Mouse (Mus musculus): ENCODE measurements around the gene Gm45808.
"Not testable (repeated sequence)": the region's sequence is repeated elsewhere in the genome, so short reads cannot be mapped to it uniquely, and the experiment has no call there.

Gene Gm45808

GRCm38 (mm10) chr7:45467090-45467670 lies 19.4 kb downstream of the Gm45808 start:
- peak in 1 of 2 experiments; percentile 33 for DNase-seq

GRCm38 (mm10) chr7:45466283-45467089 lies 20.1 kb downstream of the Gm45808 start, which contains the start of gene Bax:
Gene Bax, minus strand, starts transcription at chr7:45466898.
- peak; percentile 98 to 99 for DNase-seq

DNA sequence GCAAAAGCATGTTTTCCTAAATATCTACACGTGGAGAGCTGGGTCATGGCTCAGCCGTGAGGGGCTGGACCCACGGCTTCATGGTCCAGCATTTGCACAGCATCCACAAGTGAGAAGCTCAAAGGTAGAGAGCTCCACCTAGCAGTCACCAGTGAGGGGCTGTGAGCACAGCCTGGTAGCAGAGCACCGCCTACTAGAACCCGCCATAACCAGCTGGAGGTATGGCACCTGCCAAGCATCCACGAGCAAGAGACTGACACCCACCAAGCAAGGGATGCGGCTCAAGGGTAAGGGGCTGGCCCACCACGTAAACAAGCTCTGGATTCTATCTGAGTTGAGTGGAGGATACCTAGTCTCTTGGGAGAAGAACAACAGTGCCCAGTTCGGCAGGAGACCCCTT lies 21.1 kb downstream of the Gm45808 start:
- peak; percentile 29 to 53 for DNase-seq

DNA sequence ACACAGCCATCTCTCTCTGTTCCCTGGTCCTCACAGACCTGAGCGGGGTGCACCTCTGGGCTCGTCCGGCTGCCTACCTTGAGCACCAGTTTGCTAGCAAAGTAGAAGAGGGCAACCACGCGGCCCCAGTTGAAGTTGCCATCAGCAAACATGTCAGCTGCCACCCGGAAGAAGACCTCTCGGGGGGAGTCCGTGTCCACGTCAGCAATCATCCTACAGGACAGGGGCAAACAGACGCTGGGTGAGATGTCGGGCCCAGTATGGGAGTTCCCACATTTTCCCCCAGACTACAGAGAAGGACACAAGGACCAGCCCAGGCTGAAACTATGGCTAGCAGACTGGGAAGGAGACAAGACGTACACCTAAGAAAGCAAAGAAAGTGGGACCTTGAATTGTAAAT lies 21.5 kb downstream of the Gm45808 start:
- peak in 1 of 2 experiments; percentile 28 for DNase-seq

- DNase-seq: peak; percentile 34 to 60
Observed at GRCm38 (mm10) chr7:45463987-45464778, 22.4 kb downstream of the Gm45808 start.

- not testable (repeated sequence) for DNase-seq
Observed at GRCm38 (mm10) chr7:45462868-45463267, 23.7 kb downstream of the Gm45808 start.

DNA sequence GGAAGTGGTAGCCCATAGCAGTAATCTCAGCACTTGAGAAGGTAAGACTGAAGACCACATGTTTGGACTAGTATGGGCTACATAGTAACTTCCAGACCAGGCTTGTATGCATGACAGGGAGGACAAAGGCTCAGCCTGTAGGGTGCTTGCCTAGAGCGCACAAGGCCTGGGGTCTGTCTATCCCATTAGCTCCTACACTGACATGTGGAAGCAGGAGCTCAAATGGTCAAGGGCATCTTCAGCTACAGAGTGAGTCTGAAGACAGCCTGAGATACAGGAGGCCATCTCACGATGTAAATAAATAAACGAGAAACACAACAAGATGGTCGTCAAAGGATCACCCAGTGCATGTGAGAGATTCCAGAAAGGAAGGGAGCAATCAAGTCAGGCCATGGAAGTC lies 24.3 kb downstream of the Gm45808 start:
- DNase-seq: no peak

GRCm38 (mm10) chr7:45461781-45462180 lies 24.8 kb downstream of the Gm45808 start:
- no peak for DNase-seq

- no peak for DNase-seq
Observed at GRCm38 (mm10) chr7:45461326-45461725, 25.3 kb downstream of the Gm45808 start.

- DNase-seq: peak; percentile 51 to 64
Observed at GRCm38 (mm10) chr7:45460860-45461314, 25.7 kb downstream of the Gm45808 start.

GRCm38 (mm10) chr7:45460377-45460776 lies 26.2 kb downstream of the Gm45808 start:
- DNase-seq: peak in 1 of 2 experiments; percentile 45

DNA sequence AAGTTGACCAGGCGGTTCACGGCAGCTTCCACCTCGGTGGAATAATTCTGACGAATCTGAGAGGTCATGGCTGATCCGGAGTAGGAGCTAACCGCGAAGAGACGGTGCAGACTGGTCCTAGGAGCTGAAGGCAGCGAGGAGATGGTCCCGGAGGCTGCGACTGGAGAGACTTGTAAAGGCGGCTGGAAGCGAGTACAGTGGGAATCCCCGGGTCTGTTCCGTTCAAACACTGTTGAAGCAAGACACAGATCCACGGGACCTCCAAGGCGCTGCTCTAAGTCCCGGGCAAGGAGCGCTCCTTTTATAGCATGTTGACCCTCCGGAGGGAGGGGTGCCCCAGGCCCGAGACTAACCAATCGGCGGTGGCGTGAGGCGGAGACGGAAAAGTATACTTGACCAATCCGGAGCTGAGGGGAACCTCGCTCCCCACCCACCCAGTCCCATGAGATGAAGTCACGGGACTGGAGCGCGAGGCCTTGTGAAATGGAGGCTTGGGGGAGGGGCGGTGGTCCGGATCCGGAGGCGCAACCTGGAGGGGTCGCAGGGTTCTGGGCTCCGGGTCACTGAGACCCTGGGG lies 27.0 kb downstream of the Gm45808 start, which contains the start of gene Ftl1:
Gene Ftl1 (minus strand): TSS at position 321 of the 577 bp plus-strand sequence.
- peak; percentile 94 to 96 for DNase-seq

- DNase-seq: peak; percentile 88 to 92
Observed at GRCm38 (mm10) chr7:45458748-45459563, 27.7 kb downstream of the Gm45808 start.

DNA sequence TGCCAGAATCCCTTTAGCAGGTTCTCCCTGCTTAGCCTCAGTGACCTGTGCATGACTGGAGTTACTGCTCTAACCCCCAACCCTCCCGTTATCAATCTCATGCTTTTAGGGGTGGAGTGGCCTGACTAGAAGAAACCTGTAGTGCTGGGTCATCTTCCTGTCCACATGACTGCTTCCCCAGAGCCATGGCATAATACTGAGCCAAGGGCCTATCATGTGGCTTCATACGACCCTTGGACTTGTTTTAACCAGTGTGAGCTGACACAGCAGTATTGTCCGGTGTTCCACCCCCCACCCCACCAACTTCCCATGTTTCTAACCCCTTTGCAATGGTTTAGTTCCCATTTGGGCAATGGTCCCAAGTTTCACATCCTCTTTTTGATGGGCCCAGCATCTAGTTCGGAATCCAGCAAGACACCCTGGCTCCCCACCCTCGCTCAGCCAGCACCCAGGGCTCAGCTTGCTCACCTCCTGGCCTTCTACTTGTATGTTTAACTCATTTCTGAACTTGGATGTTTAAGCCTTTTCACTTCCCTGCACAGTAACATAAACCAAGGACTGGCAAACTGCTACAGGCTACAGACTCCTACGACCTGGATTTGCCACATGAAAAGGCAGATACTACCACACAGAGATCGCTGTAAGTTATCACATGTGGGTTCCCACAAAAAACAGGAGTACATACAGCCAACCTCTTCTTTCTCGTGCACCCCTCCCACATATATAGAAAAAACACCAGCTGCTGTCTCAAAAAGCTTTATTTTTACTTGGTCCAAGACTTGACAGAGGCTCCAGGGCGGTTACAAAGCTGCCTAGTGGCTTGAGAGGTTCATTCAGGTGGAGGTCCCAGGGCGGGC lies 29.2 kb downstream of the Gm45808 start:
- DNase-seq: no peak

- DNase-seq: no peak
Observed at GRCm38 (mm10) chr7:45456721-45457203, 29.8 kb downstream of the Gm45808 start.

DNA sequence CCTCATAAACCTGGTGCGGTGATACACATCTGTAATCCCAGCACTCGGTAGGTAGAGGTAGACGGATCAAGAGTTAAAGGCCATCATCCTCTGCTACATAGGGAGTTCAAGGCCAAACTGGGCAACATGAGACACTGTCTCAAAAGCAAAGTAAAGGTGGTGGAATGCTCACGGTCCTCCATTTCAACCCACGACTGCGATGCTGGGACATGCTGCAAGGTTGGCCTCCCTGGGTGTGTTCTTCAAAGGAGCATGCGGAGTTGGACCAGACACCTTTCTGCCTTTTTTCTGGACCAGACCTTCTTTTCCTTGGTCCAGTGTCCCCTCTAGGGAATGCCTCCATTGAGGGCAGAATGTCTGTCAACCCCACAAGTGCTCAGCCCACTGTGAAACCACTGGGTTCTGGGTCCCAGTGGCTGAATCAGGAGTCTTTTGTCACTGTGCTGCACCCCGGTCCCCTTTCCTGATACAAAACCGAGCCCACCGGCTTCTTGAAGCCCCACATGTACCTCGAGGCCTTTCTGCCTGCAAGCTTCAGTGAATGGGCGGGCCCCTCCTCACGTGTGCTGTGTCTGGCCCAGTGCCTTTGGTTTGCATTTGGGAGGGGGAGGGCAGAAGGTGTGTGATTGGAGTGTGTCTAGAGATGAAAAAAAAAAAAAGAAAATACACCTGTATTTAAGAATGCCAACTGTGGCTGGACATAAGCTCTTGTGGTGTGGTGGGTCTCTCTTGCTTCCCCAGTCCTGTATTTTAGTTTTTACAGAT lies 30.5 kb downstream of the Gm45808 start:
- DNase-seq: no peak

DNA sequence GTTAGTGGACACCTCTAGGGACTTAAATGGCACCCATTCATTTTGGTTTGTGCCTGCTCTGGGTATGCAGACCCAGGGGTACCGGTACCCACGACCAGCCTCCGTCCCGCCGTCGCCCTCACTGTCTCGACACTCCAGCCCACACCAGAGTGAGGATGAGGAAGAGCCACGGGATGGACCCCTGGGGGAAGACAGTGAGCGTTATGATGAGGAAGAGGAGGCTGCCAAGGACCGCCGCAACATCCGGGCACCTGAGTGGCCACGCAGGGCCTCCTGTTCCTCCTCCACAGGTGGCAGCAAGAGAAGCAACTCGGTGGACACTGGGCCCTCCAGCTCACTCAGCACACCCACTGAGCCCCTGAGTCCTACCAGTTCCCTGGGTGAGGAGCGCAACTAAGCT lies 31.6 kb downstream of the Gm45808 start:
- DNase-seq: no peak

DNA sequence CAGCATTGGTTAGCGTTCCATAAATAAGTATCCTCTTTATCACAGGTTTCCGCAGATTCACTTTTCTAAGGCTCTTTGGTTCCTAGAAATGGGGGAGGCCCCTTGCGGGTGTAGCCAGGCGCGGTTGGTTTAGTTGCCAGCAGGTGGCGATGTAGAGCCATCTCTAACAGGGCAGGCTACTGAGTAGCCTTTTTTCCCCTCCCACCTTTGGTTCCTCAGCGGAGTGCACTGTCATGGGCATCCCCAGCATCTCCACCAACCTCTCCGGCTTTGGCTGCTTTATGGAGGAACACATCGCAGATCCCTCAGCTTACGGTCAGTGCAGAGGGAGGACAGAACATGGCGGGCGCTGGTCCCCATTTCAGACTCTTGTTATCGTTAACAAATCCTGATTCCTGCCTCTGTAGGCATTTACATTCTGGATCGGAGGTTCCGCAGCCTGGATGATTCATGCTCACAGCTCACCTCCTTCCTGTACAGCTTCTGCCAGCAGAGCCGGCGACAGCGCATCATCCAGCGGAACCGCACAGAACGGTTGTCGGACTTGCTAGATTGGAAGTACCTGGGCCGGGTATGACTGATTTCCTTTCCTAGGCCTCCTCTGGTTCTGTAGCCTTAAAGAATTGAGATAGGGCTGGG lies 35.1 kb downstream of the Gm45808 start:
- DNase-seq: peak; percentile 87 to 93

- no peak for DNase-seq
Observed at GRCm38 (mm10) chr7:45449974-45450373, 36.6 kb downstream of the Gm45808 start.

All from cerebellum, postnatal 25 days (tissue).